Mouse (Mus musculus) heart, embryonic 10.5 days (tissue): ENCODE measurements around the gene Cpz. TPM values are rescaled to one million over a fixed set of nuclear protein-coding genes. Genes with fewer than 3 reads are reported as not detected.

Source experiments
- DNase-seq: peaks from one replicate; pipeline ENCODE4 v3.0.0-alpha.2; 2017; ENCODE audit warnings: low spot score
- H3K27ac ChIP-seq: fragments of 300-500 bp; sonication (generic); 2 replicates; pipeline ENCODE4 v1.5.1; 2016; ENCODE audit warnings: mild to moderate bottlenecking
- H3K27me3 ChIP-seq: fragments of 300-500 bp; sonication (generic); 2 replicates; pipeline ENCODE4 v1.6.1; 2016; ENCODE audit warnings: mild to moderate bottlenecking; ENCODE audit not compliant: poor library complexity, insufficient read depth, severe bottlenecking
- H3K36me3 ChIP-seq: fragments of 300-500 bp; sonication (generic); 2 replicates; pipeline ENCODE4 v1.6.1; 2016; ENCODE audit warnings: mild to moderate bottlenecking, moderate library complexity
- H3K4me1 ChIP-seq: fragments of 300-500 bp; sonication (generic); 2 replicates; pipeline ENCODE4 v1.6.1; 2016; ENCODE audit warnings: mild to moderate bottlenecking
- H3K4me3 ChIP-seq: fragments of 300-500 bp; sonication (generic); 2 replicates; pipeline ENCODE4 v1.5.1; 2016; ENCODE audit warnings: mild to moderate bottlenecking, moderate library complexity
- H3K9me3 ChIP-seq: fragments of 300-500 bp; sonication (generic); 2 replicates; pipeline ENCODE4 v1.6.1; 2016; ENCODE audit warnings: mild to moderate bottlenecking, moderate library complexity
- WGBS: fragments of 180-500 bp; shearing (Covaris S2); methylation state at CpG from one replicate; pipeline ENCODE4 v1.1.7; 2016; 5-methylcytosine and 5-hydroxymethylcytosine counted together
- polyA plus RNA-seq: library from polyadenylated mRNA; unstranded; fragments of >200 nt; fragmentation: Nextera tagmentation; extraction: Ambion mirVana; gene quantifications from 2 replicates; pipeline ENCODE4 v1.2.1, GENCODE M21; 2016

Gene Cpz
- polyA plus RNA-seq = 5.0 and 8.3 TPM in 2 replicates

DNA sequence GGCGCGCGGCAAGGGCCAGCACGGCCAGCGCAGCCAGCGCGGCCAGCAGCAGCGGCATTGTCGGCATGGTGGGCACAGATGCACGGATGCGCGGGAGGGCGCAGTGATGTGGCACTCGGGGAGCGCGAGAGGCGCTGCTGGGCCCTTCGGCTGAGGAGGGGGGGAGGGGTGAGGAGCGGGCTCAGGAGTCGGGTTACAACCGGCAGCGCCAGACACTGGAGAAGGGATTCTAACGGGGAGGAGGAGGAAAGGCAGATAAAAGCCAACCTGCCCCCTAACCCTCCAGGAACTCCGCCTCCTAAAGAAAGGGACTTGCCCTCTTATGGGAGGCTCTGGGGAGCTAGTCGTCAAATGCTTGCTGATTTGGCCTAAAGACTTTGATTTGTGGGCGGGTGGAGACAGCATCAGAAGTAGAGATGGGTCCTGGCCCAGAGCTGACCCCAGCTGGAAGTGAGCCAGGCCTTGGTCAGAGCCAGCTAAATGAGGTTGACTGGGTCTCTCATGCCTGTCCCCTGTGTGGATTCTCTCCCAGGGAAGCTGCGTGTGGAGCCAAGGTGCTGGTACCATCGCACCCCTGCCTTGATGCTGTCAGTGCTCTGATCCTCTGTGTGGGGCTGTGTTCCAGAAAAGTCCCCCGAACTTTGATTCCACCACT is at the start of gene Cpz:
Cpz (minus strand) TSS at position 230 of the 655 bp plus-strand sequence.
- H3K27ac ChIP-seq = peak within 1 kb of the TSS; percentile 84
- H3K36me3 ChIP-seq = no peaks in the 10 kb centered on the region
- H3K9me3 ChIP-seq = no peaks in the 10 kb centered on the region
- DNase-seq = peak; percentile 87
- H3K4me1 ChIP-seq = peaks cover 26% of the 10 kb centered on the region
- H3K4me3 ChIP-seq = peak within 1 kb of the TSS; percentile 59
- WGBS = 2% methylated on average over 29 of the region's 29 CpGs
- H3K27me3 ChIP-seq = peaks cover 88% of the 10 kb centered on the region

DNA sequence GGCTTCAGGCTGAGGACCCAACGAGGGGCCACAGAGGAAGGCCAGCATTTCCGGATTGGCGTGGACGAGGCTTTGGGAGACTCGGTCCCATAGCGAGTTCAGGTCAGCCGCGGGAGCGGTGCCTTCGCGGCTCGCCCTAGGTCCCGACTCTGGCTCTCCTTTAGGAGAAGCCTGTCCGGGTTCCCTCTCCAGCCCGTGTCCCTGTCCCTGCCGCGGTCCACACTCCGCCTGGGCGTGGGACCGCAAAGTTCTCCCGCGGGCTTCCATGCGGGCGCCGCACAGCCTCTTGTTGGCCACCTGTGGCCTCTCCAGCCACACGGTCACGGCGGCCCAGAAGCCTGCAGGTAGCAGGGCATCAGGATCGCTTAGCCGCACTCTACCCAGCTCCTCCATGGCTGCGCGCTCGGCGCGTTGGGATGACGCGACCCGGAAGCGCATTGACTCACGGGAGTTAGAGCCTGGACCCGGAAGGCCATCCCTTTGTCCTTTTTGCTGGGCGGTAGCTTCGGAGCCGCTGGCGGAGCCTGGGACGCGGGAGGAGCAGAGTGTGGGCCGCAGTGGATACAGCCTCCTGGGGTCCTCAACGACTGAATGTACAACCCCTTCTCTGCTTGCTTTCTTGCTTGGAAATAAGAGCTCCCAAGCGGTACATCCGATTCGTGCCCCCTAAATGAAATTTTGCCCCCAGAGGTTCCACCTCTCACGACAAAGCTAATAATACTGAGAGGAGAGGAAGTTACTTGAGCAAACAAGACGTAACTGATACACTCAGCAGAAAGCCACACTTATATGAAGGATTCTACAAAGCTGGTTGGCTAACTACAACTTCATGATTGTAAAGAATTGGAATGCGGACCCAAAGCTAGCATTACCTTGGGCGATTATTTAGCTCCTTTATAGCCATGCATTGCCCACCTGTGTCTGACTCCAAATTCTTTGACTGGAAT is 49.4 kb upstream of the Cpz start, which contains the start of gene Trmt44:
Trmt44 (minus strand) TSS at position 418 of the 947 bp plus-strand sequence.
- Histone ChIP-seq H3K27me3 (0 out of 2 replicates have a peak, but pooled peaks cover 9% of the 10 kb centered on the region), H3K4me1 (peaks cover 17% of the 10 kb centered on the region), H3K9me3 (no peaks in the 10 kb centered on the region), H3K27ac (peak within 1 kb of the TSS; percentile 92), H3K36me3 (peaks cover 37% of the 10 kb centered on the region), H3K4me3 (peak within 1 kb of the TSS; percentile 93)
- peak; percentile 97 for DNase-seq
- 4% methylated on average over 56 of the region's 56 CpGs for WGBS

GRCm38 (mm10) chr5:35571546-35571945 is 46.0 kb upstream of the Cpz start:
- peaks cover 70% of the 10 kb centered on the region for H3K36me3 ChIP-seq
- H3K4me3 ChIP-seq = no peak overlapping the region
- H3K27me3 ChIP-seq = no peaks in the 10 kb centered on the region
- H3K27ac ChIP-seq = no peak overlapping the region
- 93% methylated on average over 6 of the region's 6 CpGs for WGBS
- DNase-seq = no peak
- H3K9me3 ChIP-seq = no peaks in the 10 kb centered on the region
- peaks cover 17% of the 10 kb centered on the region for H3K4me1 ChIP-seq

GRCm38 (mm10) chr5:35566632-35567031 is 41.1 kb upstream of the Cpz start:
- H3K27ac ChIP-seq = no peak overlapping the region
- no peaks in the 10 kb centered on the region for H3K9me3 ChIP-seq
- 91% methylated on average over 4 of the region's 4 CpGs for WGBS
- H3K4me1 ChIP-seq = peaks cover 11% of the 10 kb centered on the region; the same call in 1 of the 2 replicates
- H3K36me3 ChIP-seq = peaks cover 98% of the 10 kb centered on the region
- H3K27me3 ChIP-seq = no peaks in the 10 kb centered on the region
- DNase-seq = no peak
- H3K4me3 ChIP-seq = no peak overlapping the region

GRCm38 (mm10) chr5:35565217-35565616 is 39.7 kb upstream of the Cpz start:
- DNase-seq = no peak
- Histone ChIP-seq H3K27me3 (no peaks in the 10 kb centered on the region), H3K27ac (no peak overlapping the region), H3K36me3 (peaks cover 97% of the 10 kb centered on the region), H3K4me1 (peaks cover 11% of the 10 kb centered on the region; the same call in 1 of the 2 replicates), H3K4me3 (no peak overlapping the region), H3K9me3 (no peaks in the 10 kb centered on the region)
- WGBS = 88% methylated on average over 9 of the region's 9 CpGs

DNA sequence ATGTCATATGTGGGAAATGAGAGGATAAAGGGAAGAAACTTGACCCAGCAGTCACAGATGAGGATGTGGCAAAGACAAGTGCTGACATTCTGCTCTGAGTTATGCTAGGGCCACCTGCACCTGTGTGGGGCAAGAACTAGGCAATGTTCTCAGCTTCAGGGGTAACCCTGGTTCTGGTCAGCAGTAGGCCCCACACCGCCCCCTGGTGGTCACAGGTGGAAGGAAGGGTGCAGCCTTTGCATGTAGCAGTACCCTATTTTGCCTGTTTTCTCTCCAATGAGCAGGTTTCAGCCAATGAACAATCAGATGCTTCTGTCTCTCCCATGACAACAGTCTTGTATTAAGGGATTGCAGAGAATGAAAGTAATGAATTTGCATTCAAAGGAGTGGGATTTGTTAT is 38.0 kb upstream of the Cpz start:
- H3K27me3 ChIP-seq = no peaks in the 10 kb centered on the region
- H3K36me3 ChIP-seq = peaks cover 84% of the 10 kb centered on the region
- peaks cover 28% of the 10 kb centered on the region for H3K4me1 ChIP-seq
- WGBS = 0% methylated on average over 1 of the region's 1 CpGs
- peak; percentile 85 for DNase-seq
- no peaks in the 10 kb centered on the region for H3K9me3 ChIP-seq
- H3K27ac ChIP-seq = no peak overlapping the region
- no peak overlapping the region for H3K4me3 ChIP-seq

DNA sequence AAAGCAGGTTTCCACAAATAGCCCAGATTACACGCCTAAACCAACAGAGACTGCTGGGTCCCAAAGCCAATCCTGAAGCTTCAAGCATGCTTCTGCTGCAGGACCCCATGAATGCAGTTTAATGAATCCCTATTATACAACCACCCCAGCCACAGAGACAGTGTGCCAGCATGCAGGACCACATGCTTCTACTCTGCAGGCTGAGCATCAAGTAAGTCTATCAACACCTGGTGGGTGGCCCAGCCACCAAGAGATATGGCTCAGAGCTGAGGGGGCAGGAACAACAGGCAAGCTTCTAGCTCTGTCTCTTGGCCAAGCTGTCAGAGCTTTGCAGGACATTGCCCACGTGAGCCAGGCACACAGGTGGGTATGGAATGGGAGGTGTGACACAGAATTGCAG is 37.1 kb upstream of the Cpz start:
- H3K27me3 ChIP-seq = no peaks in the 10 kb centered on the region
- peaks cover 37% of the 10 kb centered on the region for H3K4me1 ChIP-seq
- peak; percentile 67 for DNase-seq
- H3K27ac ChIP-seq = no peak overlapping the region
- H3K4me3 ChIP-seq = no peak overlapping the region
- 76% methylated on average over 2 of the region's 2 CpGs for WGBS
- peaks cover 82% of the 10 kb centered on the region for H3K36me3 ChIP-seq
- H3K9me3 ChIP-seq = no peaks in the 10 kb centered on the region

DNA sequence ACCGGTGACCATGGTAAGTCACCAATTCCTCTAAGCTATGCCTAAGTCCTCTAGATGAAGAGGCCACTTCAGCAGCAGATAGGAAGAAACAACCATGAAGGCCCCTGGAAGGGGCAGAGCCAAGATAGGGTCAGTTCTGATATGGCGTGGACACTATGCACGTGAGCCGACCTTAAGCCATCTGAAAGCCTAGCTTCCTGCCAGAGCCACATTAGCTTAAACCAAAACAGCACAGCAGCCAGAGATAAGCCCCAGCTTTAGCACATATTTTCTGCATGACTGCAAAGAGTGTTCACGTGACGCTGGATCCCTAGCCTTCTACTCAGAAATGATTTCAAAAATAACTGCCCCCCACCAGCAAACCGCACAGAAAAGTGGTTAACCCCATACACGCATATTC is 33.9 kb upstream of the Cpz start:
- DNase-seq = peak; percentile 84
- Histone ChIP-seq H3K9me3 (no peaks in the 10 kb centered on the region), H3K4me1 (peaks cover 39% of the 10 kb centered on the region), H3K27me3 (no peaks in the 10 kb centered on the region), H3K27ac (peak overlapping the region; percentile 86), H3K36me3 (peaks cover 76% of the 10 kb centered on the region), H3K4me3 (no peak overlapping the region; the same call in 1 of the 2 replicates)
- WGBS = 31% methylated on average over 8 of the region's 8 CpGs

- WGBS = 81% methylated on average over 13 of the region's 13 CpGs
- Histone ChIP-seq H3K9me3 (no peaks in the 10 kb centered on the region), H3K36me3 (peaks cover 63% of the 10 kb centered on the region), H3K4me1 (peaks cover 38% of the 10 kb centered on the region), H3K27ac (peak overlapping the region; percentile 71; the same call in 1 of the 2 replicates), H3K4me3 (no peak overlapping the region), H3K27me3 (no peaks in the 10 kb centered on the region)
- DNase-seq = no peak
These were observed 32.6 kb upstream of the Cpz start for GRCm38 (mm10) chr5:35557946-35558621.

- Histone ChIP-seq H3K9me3 (no peaks in the 10 kb centered on the region), H3K27ac (no peak overlapping the region), H3K4me1 (peaks cover 28% of the 10 kb centered on the region), H3K4me3 (no peak overlapping the region), H3K27me3 (no peaks in the 10 kb centered on the region), H3K36me3 (peaks cover 46% of the 10 kb centered on the region)
- DNase-seq = no peak
- WGBS = 81% methylated on average over 7 of the region's 7 CpGs
These were observed 30.9 kb upstream of the Cpz start for GRCm38 (mm10) chr5:35556393-35556792.

- DNase-seq = no peak
- Histone ChIP-seq H3K9me3 (no peaks in the 10 kb centered on the region), H3K27me3 (no peaks in the 10 kb centered on the region), H3K4me1 (peaks cover 6% of the 10 kb centered on the region), H3K27ac (no peak overlapping the region), H3K36me3 (peaks cover 28% of the 10 kb centered on the region), H3K4me3 (no peak overlapping the region)
- 80% methylated on average over 4 of the region's 4 CpGs for WGBS
These were observed 27.5 kb upstream of the Cpz start for GRCm38 (mm10) chr5:35552838-35553539.
